Mouse (Mus musculus) right cerebral cortex, postnatal 4 days (tissue): Measurements from ENCODE around the gene Atpaf1.

Experiments
- DNase-seq: peaks from one replicate; pipeline ENCODE4 v3.0.0-alpha.2; 2022

The Atpaf1 gene

DNA sequence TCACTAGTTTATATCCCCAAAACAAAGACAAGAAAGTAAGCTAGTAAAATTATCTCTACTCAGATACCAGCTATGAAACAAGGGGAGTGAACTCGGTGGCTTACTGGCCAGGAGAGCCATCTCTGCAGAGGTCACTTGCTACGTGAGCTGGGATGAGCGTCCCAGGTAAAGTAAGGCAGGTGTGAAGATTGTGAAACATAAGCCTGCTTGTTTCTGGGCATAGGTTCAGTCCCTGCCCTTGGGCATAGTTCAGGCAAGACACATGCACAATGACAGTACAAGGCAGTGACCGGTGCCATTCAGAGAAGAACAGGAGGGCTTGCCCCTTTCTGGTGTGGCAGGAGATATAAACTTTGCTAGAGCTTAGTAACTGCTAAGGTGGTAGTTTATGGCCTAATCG is 31.0 kb downstream of the Atpaf1 start:
- no peak for DNase-seq

DNA sequence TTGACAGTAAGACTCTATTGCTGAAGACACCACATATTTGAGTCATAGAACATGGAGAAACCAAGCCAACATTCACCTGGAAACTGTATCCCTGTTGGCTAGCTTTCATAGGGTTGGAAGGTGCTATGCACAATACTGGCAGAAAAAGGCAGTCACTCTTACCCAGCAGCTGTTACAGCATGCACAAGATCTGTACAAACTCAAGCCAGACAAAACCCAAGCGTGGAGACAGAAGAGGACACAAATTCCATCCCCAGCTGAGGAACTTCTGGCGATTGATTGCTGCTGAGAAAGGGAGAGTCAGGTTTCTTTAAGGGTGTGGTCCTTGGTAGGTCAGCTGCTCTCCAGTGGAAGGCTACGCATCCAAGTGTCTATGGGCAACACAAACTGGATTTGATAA is 35.6 kb downstream of the Atpaf1 start:
- no peak for DNase-seq

GRCm38 (mm10) chr4:115820944-115821343 is 36.3 kb downstream of the Atpaf1 start:
- DNase-seq: no peak

- DNase-seq: no peak
These were observed 36.8 kb downstream of the Atpaf1 start for GRCm38 (mm10) chr4:115821431-115821830.

DNA sequence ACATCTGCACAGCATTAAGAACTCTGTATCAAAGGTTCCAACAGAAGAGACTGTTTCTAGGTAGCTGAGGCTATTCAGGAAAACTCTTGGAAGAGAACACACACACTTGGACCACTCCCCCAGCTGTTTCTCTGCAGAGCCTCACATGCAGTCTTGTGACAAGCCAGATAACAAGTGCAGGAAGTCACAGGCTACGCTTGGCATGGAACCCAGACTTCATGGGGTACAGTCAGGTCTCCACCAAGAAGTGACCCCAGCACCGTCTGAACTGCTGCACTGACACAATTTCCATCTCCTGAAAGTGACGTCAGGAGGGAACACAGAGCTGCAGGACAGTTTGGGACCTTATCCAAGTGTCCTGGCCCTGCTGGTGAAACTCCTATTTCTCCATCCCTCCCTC is 37.3 kb downstream of the Atpaf1 start:
- no peak for DNase-seq

GRCm38 (mm10) chr4:115824178-115824577 is 39.6 kb downstream of the Atpaf1 start:
- DNase-seq: no peak

DNA sequence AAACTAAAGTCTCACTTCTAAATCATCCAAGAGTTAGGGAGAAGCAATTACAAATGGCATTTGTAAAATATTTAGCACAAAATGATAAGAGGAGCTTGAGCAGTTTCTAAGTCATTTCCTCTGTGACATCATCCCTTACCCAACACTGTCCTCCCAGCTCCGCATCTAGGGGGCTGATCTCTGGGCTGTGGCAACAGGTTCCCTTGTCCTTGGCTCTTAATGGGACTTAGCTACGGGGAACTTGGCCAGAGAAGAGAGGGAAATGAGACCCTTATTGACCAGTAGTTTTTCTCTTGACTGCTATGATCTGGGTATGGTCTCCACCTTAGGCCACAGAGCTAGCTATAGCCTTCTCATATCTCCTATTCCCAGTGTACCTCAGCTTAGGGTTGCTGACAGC is 40.7 kb downstream of the Atpaf1 start:
- DNase-seq: no peak

DNA sequence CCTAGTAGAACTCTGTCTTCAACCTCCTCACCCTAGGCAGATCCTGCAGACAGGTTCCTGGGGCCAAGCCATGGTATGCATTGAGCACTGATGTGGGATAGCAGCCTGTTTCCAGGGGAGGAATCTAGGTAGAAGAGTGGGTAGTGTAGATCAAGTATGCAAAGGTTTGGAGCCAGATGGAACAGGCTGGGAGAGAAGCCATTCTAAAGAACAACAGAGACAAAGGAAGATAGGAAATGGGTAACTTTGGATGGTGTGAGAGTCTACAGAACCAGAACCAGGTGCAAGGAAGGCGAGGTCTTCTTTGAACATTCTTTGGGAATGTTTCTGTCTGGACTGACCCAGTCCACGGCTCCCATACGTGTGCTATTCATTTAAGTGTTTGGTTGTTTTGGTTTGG is 42.5 kb downstream of the Atpaf1 start:
- DNase-seq: no peak

DNA sequence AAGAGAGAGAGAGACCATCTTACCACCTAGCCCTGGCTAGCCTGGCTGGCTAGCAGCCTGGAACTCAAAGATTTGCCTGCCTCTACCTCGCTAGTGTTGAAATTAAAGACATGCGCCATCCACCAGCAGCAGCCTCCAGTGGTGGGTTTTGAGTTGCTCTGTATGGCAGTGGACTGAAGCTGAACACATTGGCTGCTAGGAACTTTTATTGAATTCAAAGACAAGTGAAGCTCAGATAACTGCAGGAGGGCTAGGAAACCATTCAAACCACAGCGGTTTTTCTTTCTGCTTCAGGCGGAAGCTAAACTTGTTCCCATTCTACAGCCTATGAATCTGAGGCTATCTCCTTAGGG is 42.9 kb downstream of the Atpaf1 start:
- no peak for DNase-seq

- DNase-seq: peak; percentile 58
These were observed 43.4 kb downstream of the Atpaf1 start, which contains the start of gene Mob3c for GRCm38 (mm10) chr4:115827888-115828571. Gene Mob3c (plus strand): TSS chr4:115828092.

- no peak for DNase-seq
These were observed 43.9 kb downstream of the Atpaf1 start for GRCm38 (mm10) chr4:115828572-115828902.

GRCm38 (mm10) chr4:115830491-115830890 is 45.9 kb downstream of the Atpaf1 start:
- no peak for DNase-seq

DNA sequence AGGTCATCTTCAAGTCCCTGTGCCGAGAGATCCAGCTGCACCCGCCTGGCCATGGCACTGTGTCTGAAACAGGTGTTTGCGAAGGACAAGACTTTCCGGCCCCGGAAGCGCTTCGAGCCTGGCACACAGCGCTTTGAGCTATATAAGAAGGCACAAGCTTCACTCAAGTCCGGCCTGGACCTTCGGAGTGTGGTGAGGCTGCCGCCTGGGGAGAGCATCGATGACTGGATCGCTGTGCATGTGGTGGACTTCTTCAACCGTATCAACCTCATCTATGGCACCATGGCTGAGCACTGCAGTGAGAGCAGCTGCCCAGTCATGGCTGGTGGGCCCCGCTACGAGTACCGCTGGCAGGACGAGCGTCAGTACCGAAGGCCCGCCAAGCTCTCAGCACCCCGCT is 46.6 kb downstream of the Atpaf1 start:
- no peak for DNase-seq

DNA sequence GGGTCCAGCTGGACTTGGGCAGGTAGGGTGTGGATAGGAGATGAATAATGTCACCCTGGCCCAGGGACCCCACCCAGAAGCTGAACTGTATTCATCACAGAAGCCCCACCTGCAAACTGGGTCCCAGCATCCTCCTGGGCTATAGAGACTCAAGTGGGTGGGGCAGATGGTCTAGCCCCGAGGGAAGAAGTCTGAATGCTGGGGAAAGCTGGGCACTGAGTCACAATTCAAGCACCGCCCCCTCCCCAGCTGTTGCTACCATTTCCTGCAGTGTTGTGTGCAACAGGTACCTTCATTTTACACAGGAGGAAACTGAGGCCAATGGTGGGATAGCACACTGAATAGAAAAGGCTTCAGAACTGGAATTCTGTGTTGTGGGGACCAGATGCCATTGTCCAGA is 47.4 kb downstream of the Atpaf1 start:
- no peak for DNase-seq

GRCm38 (mm10) chr4:115835576-115835975 is 51.0 kb downstream of the Atpaf1 start:
- no peak for DNase-seq

GRCm38 (mm10) chr4:115838196-115838595 is 53.6 kb downstream of the Atpaf1 start:
- DNase-seq: no peak

GRCm38 (mm10) chr4:115838696-115839641 is 54.4 kb downstream of the Atpaf1 start, which contains the start of gene Mknk1:
Gene Mknk1 (plus strand): TSS chr4:115839198.
- peak; percentile 83 for DNase-seq

- no peak for DNase-seq
These were observed 55.3 kb downstream of the Atpaf1 start for GRCm38 (mm10) chr4:115839956-115840355.

- no peak for DNase-seq
These were observed 56.2 kb downstream of the Atpaf1 start for GRCm38 (mm10) chr4:115840842-115841241.

GRCm38 (mm10) chr4:115846656-115847055 is 62.0 kb downstream of the Atpaf1 start:
- no peak for DNase-seq

GRCm38 (mm10) chr4:115847377-115847776 is 62.8 kb downstream of the Atpaf1 start:
- DNase-seq: no peak

DNA sequence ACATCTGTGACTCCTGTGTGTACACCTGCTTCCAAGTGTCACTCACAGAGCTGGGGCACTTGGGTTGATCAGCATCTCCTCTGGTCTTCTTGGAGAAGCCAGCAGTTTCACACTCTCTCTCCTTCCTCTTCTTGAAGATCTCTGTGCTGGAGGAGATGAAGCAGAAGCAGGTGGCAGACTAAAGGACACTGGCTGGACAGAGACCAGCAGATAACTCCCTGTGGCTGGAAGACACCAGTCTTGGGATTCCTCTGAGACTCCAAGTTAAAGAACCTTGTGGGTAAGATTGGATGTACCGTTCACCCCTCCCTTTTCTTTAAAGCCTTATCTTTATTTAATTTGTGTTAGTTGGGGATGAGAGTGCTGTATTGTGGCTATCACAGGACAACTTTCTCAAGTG is 63.5 kb downstream of the Atpaf1 start:
- no peak for DNase-seq

GRCm38 (mm10) chr4:115848990-115849677 is 64.5 kb downstream of the Atpaf1 start:
- no peak for DNase-seq

DNA sequence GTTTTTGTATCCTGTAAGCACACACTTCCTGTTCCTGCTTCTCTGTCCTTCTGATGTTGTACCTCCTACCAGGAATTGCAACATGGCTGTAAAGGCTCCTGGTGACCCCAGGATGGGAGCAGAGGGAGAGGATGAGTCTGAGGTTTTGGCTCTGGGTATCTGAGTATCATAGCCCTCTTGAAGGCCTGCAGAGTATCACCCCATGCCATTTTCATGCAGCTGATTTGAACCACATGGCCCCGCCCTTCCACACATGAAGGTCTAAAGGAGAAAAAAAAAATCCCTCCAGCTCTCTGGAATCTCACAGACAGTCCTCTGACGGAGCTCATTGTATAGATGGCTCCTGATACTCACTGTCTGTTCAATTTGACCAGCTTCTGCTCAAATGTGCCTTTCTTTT is 65.5 kb downstream of the Atpaf1 start:
- DNase-seq: no peak
